Mouse (Mus musculus): ENCODE results near the gene Fbrs.
"Not testable (repeated sequence)": the region's sequence is repeated elsewhere in the genome, so short reads cannot be mapped to it uniquely, and the experiment has no call there.

Fbrs gene

GRCm38 (mm10) chr7:127478635-127479317, at the start of gene Fbrs:
Gene Fbrs (plus strand): TSS chr7:127479199.
- peak; percentile 97 to 99 for DNase-seq

GRCm38 (mm10) chr7:127435206-127435605, 43.8 kb upstream of the Fbrs start:
- no peak for DNase-seq

GRCm38 (mm10) chr7:127437724-127438123, 41.3 kb upstream of the Fbrs start:
- DNase-seq: peak in 1 of 2 experiments; percentile 24

- peak; percentile 55 to 58 for DNase-seq
Observed at GRCm38 (mm10) chr7:127443976-127444375, 35.0 kb upstream of the Fbrs start.

- peak; percentile 96 to 97 for DNase-seq
Observed at GRCm38 (mm10) chr7:127448521-127449300, 30.3 kb upstream of the Fbrs start, which contains the start of gene Zfp689. Gene Zfp689 (minus strand): TSS chr7:127449158.

GRCm38 (mm10) chr7:127449966-127450365, 29.0 kb upstream of the Fbrs start:
- DNase-seq: no peak

- DNase-seq: no peak
Observed at GRCm38 (mm10) chr7:127453056-127453455, 25.9 kb upstream of the Fbrs start.

GRCm38 (mm10) chr7:127454905-127455304, 24.1 kb upstream of the Fbrs start:
- no peak for DNase-seq

GRCm38 (mm10) chr7:127458371-127459122, 20.5 kb upstream of the Fbrs start:
- not testable (repeated sequence) for DNase-seq

GRCm38 (mm10) chr7:127459311-127459710, 19.7 kb upstream of the Fbrs start, which contains the start of gene Prr14:
Gene Prr14 (plus strand): TSS chr7:127459611.
- not testable (repeated sequence) for DNase-seq

- DNase-seq: no peak
Observed at GRCm38 (mm10) chr7:127465191-127465590, 13.8 kb upstream of the Fbrs start.

GRCm38 (mm10) chr7:127465670-127466069, 13.3 kb upstream of the Fbrs start:
- DNase-seq: not testable (repeated sequence)

GRCm38 (mm10) chr7:127466606-127467005, 12.4 kb upstream of the Fbrs start:
- DNase-seq: no peak

GRCm38 (mm10) chr7:127470011-127470715, 8.8 kb upstream of the Fbrs start:
- peak; percentile 36 to 51 for DNase-seq

- peak; percentile 94 to 98 for DNase-seq
Observed at GRCm38 (mm10) chr7:127470743-127471645, 8.0 kb upstream of the Fbrs start.

- no peak for DNase-seq
Observed at GRCm38 (mm10) chr7:127471646-127472010, 7.4 kb upstream of the Fbrs start.

- peak in 1 of 2 experiments; percentile 37 for DNase-seq
Observed at GRCm38 (mm10) chr7:127472060-127472459, 6.9 kb upstream of the Fbrs start.

GRCm38 (mm10) chr7:127473705-127474104, 5.3 kb upstream of the Fbrs start:
- DNase-seq: peak in 1 of 2 experiments; percentile 40

- DNase-seq: peak in 1 of 2 experiments; percentile 39
Observed at GRCm38 (mm10) chr7:127474378-127475070, 4.5 kb upstream of the Fbrs start.

GRCm38 (mm10) chr7:127475186-127475740, 3.7 kb upstream of the Fbrs start:
- peak in 1 of 2 experiments; percentile 40 for DNase-seq

Measured in kidney, postnatal 25 days (tissue).